Mouse (Mus musculus): ENCODE measurements around the gene Ifitm6.
A peak's percentile ranks its signal among the peaks of the same experiment; 100 is the strongest.

DNA sequence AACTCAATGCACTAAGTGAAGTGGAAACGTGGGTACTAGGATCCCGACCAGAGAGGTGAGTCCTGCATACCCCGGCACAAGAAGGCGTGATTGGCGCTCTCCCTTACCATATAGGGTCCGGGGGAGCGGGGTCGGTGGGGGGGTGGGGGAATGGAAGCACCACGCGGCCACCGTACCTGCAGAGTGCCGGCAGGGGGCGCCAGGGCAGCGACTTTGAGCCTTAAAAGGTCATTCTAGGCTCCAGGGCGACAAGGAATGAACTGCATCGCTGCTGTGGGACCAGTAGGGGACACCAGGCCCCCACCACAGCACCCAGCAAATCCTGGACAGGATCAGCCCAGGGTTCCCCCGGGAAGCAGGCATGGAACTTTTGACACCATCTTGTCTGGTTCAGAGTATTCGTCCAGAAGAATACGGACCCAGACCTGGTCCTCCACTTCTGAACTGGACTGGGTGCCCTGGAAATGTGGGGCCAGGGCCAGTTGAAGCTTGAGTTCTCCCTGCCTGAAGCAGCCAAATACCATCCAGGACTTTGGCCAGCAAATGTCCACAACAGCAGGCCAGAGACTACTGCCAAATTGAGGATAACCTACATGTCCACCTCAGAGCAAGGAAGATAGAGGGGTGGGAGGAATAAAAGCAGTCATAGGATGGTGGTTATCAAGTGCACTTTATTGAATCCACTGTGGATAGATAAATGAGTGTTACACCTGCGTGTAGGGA lies 8.6 kb downstream of the Ifitm6 start:
- peak; percentile 98 for TF ChIP-seq CTCF (IDR thresholded peaks at IDR 0.05; ENCODE audit: low read depth, low read length)
- no peak for TF ChIP-seq POLR2A (IDR thresholded peaks at IDR 0.05; ENCODE audit: borderline replicate concordance, low read depth, low read length)

All from bone marrow macrophage, adult 2 months (primary cell).